In genomic region chr12:91427129-91427528, GRCm38 (mm10) we compare ENCODE assay signal across 18 mouse cellular contexts. TPM values are rescaled to one million over a fixed set of nuclear protein-coding genes. Genes with fewer than 3 reads are reported as not detected.
"Had no signal": no experiment of that assay in that cellular context is flagged by ENCODE, and none has a peak within 500 bp of the region (broad histone marks: within the 10 kb centered on the region; RNA-seq: fewer than 3 reads in every experiment).

No protein-coding gene starts in this region.

- H3K36me3 ChIP-seq: lung, embryonic 15.5 days; midbrain, embryonic 12.5 days; neural tube, embryonic 12.5 days; stomach, embryonic 15.5 days had no signal

- H3K4me1 ChIP-seq: lung, embryonic 15.5 days; midbrain, embryonic 12.5 days; neural tube, embryonic 12.5 days; stomach, embryonic 15.5 days had no signal

- H3K27ac ChIP-seq: lung, embryonic 15.5 days; macrophage; midbrain, embryonic 12.5 days; neural tube, embryonic 12.5 days; stomach, embryonic 15.5 days; stomach, postnatal 0 days had no signal

- H3K27me3 ChIP-seq: lung, embryonic 15.5 days; neural tube, embryonic 12.5 days; stomach, embryonic 15.5 days had no signal

- H3K4me3 ChIP-seq: lung, embryonic 15.5 days; megakaryocyte, embryonic 14.5 days; midbrain, embryonic 12.5 days; neural tube, embryonic 12.5 days; stomach, embryonic 15.5 days had no signal

- H3K9ac ChIP-seq: liver, postnatal 0 days; lung, embryonic 15.5 days; midbrain, embryonic 12.5 days; neural tube, embryonic 12.5 days; stomach, embryonic 15.5 days had no signal

- H3K4me2 ChIP-seq: lung, embryonic 15.5 days; midbrain, embryonic 12.5 days; neural tube, embryonic 12.5 days; stomach, embryonic 15.5 days had no signal

- H3K9me3 ChIP-seq: lung, embryonic 15.5 days; megakaryocyte, embryonic 14.5 days; midbrain, embryonic 12.5 days; neural tube, embryonic 12.5 days; stomach, embryonic 15.5 days had no signal

- DNase-seq: liver, postnatal 0 days; lung, adult 2 months; lung, postnatal 14 days; lung, postnatal 36 days; midbrain, embryonic 14.5 days; right cerebral cortex, postnatal 14 days; thymus, adult 2 months; thymus, postnatal 25 days; thymus, postnatal 4 days had no signal

- ATAC-seq: liver, postnatal 0 days; lung, postnatal 0 days; midbrain, embryonic 16.5 days had no signal

RNA-seq across cellular contexts. Expression of gene Tshr, which starts 42.8 kb away (rescaled TPM):
- polyA plus RNA-seq: macrophage had no signal
